Mouse (Mus musculus) myocyte (in vitro differentiated cells): ENCODE measurements at regions not wholly inside any gene's neighbourhood (a gene's known extent, or its start where the extent isn't known, plus 50 kb on each side); places are given as distances from the start of the nearest gene placed in this dataset.

Experiments
- MAX ChIP-seq: IDR thresholded peaks from one replicate; pipeline ENCODE4 v1.6.1; 2011; ENCODE audit warnings: low read depth, mild to moderate bottlenecking, control low read depth
- POLR2A ChIP-seq: IDR thresholded peaks from one replicate; pipeline ENCODE4 v1.6.1; 2011; ENCODE audit warnings: low read depth, mild to moderate bottlenecking, control low read depth, moderate library complexity; ENCODE audit not compliant: insufficient read length
- TCF12 ChIP-seq: IDR thresholded peaks from one replicate; pipeline ENCODE4 v1.6.1; 2011; ENCODE audit warnings: mild to moderate bottlenecking, control low read depth; ENCODE audit not compliant: poor library complexity, insufficient read depth, severe bottlenecking
- USF1 ChIP-seq: IDR thresholded peaks from one replicate; pipeline ENCODE4 v1.6.1; 2011; ENCODE audit warnings: low read depth, mild to moderate bottlenecking, control low read depth, moderate library complexity

DNA sequence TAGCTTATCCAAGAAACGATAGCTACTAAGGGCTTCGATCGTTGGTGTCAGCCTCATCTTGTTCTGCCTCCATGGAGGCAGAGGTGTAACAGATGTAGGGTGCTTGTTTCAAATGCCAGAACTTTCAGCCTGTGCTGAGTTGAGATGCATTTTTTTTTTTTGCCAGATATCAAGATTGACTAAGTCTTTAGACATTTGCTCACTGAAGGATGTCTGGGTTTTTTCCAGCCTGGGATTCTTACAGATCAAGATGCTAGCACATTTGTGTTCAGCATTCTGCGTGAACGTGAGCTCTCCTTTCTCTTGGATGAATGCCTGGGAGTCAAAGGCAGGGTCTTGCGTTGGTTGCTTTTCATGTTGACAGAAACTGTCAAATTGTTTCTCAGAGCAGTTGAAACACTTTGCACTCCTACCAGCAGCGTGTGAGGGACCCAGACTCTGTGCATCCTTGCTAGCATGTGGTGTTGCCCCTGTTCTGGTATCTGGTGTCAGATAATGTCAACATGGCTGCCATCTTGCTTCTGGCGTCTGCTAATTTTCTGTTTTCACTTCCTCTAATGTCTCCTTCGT, 114.4 kb upstream of the Arl4c start:
- no peak for TF ChIP-seq POLR2A
- TF ChIP-seq USF1: no peak
- no peak for TF ChIP-seq TCF12
- no peak for TF ChIP-seq MAX
